Mouse (Mus musculus) forebrain, embryonic 11.5 days (tissue): ENCODE measurements around the gene Snapc4. TPM values are rescaled to one million over a fixed set of nuclear protein-coding genes. Genes with fewer than 3 reads are reported as not detected.

Source experiments
- polyA plus RNA-seq: library from polyadenylated mRNA; unstranded; fragments of >200 nt; fragmentation: Nextera tagmentation; extraction: Ambion mirVana; gene quantifications from 2 replicates; pipeline ENCODE4 v1.2.1, GENCODE M21; 2014

Gene Snapc4
- polyA plus RNA-seq, 1 experiment from 2014 or later, result 40.6 TPM

Other genes with a start within 250 kb of the Snapc4 start
- gene Lhx3, start 172.4 kb downstream of the Snapc4 start, polyA plus RNA-seq, result 0.16 TPM in 1 of 2 replicates, not detected in the other
- gene Qsox2, start 143.1 kb downstream of the Snapc4 start, polyA plus RNA-seq, result 20.6 and 22.9 TPM in 2 replicates
- 0.05 and 0.19 TPM in 2 replicates for gene Ccdc187, start 86.1 kb downstream of the Snapc4 start, polyA plus RNA-seq
- gene Gpsm1, start 65.1 kb downstream of the Snapc4 start, polyA plus RNA-seq, result 61.1 and 63.3 TPM in 2 replicates
- gene Dnlz, start 28.5 kb downstream of the Snapc4 start, polyA plus RNA-seq, result 38.2 and 40.2 TPM in 2 replicates
- 0.96 and 1.8 TPM in 2 replicates for gene Card9, start 19.7 kb downstream of the Snapc4 start, polyA plus RNA-seq
- gene Entr1, start 8.7 kb upstream of the Snapc4 start, polyA plus RNA-seq, result 137 and 142 TPM in 2 replicates
- 130 and 131 TPM in 2 replicates for gene Pmpca, start 8.7 kb upstream of the Snapc4 start, polyA plus RNA-seq
- gene Inpp5e, start 28.6 kb upstream of the Snapc4 start, polyA plus RNA-seq, result 26.7 and 31.3 TPM in 2 replicates
- 39.3 and 40.9 TPM in 2 replicates for gene Sec16a, start 64.6 kb upstream of the Snapc4 start, polyA plus RNA-seq
- 68.3 and 70.9 TPM in 2 replicates for gene Notch1, start 136.0 kb upstream of the Snapc4 start, polyA plus RNA-seq
- 58.4 and 63.7 TPM in 2 replicates for gene Egfl7, start 199.4 kb upstream of the Snapc4 start, polyA plus RNA-seq
- not detected in 2 replicates for gene Gm20532, start 206.0 kb upstream of the Snapc4 start, polyA plus RNA-seq
- gene Agpat2, start 223.8 kb upstream of the Snapc4 start, polyA plus RNA-seq, result 6.0 and 8.9 TPM in 2 replicates
- gene Fam69b, start 247.8 kb upstream of the Snapc4 start, polyA plus RNA-seq, result 49.8 and 63.8 TPM in 2 replicates